Mouse (Mus musculus) heart, adult 2 months (tissue): ENCODE data around the gene Slc1a6.

ENCODE experiments used
- CTCF ChIP-seq: fragments of 200-600 bp; IDR thresholded peaks from 2 replicates; pipeline ENCODE4 v1.8.1; 2022; ENCODE audit warnings: antibody characterized with exemption, mild to moderate bottlenecking, moderate library complexity
- EP300 ChIP-seq: fragments of 200-500 bp; IDR thresholded peaks from 2 replicates; pipeline ENCODE4 v1.6.1; 2011; ENCODE audit warnings: low read depth, low read length, control low read depth; ENCODE audit not compliant: insufficient read depth
- POLR2A ChIP-seq: fragments of 200-500 bp; IDR thresholded peaks from 2 replicates; pipeline ENCODE4 v1.6.1; 2011; ENCODE audit warnings: mild to moderate bottlenecking, low read depth, low read length, control low read depth; ENCODE audit not compliant: insufficient read depth

GRCm38 (mm10) chr10:78765570-78765969, 14.7 kb upstream of the Slc1a6 start:
- TF ChIP-seq POLR2A (no peak), CTCF (no peak), EP300 (no peak)
